28 mouse cellular contexts compared by ENCODE assay signal in genomic region chr8:9979746-9980145, GRCm38 (mm10). TPM values are rescaled to one million over a fixed set of nuclear protein-coding genes. Genes with fewer than 3 reads are reported as not detected.
A peak's percentile ranks its signal among the peaks of the same experiment; 100 is the strongest.
DNase-seq lines count a peak whose midpoint lies in the region; ATAC-seq and TF ChIP-seq lines count a peak whose summit lies in the region.
"Had no signal": no experiment of that assay in that cellular context is flagged by ENCODE, and none has a peak within 500 bp of the region (broad histone marks: within the 10 kb centered on the region; RNA-seq: fewer than 3 reads in every experiment).

No protein-coding gene starts in this region.

- no peaks in the 10 kb centered on the region for H3K27me3 ChIP-seq in heart, embryonic 13.5 days (replicated peaks)
- no peaks in the 10 kb centered on the region for H3K27me3 ChIP-seq in liver, embryonic 12.5 days (replicated peaks)
- no peaks in the 10 kb centered on the region for H3K27me3 ChIP-seq in liver, postnatal 0 days (ENCODE audit: insufficient read depth, low read length)
- H3K27me3 ChIP-seq: embryonic facial prominence, embryonic 13.5 days; forebrain, embryonic 15.5 days; hindbrain, embryonic 13.5 days; limb, embryonic 12.5 days; stomach, embryonic 15.5 days had no signal

- no peak overlapping the region for H3K4me3 ChIP-seq in heart, embryonic 13.5 days
- no peak overlapping the region for H3K4me3 ChIP-seq in liver, embryonic 12.5 days
- no peak overlapping the region for H3K4me3 ChIP-seq in liver, postnatal 0 days (ENCODE audit: low read depth, low read length)
- H3K4me3 ChIP-seq in brown adipose tissue, adult 24 weeks (ENCODE audit: insufficient read depth, low read depth, low read length): 0 out of 2 replicates have a peak overlapping the region, but pooled peaks have one; percentile 8
- H3K4me3 ChIP-seq: heart, adult 2 months; hindbrain, embryonic 13.5 days; limb, embryonic 12.5 days had no signal

- no peak for TF ChIP-seq EP300 in liver, postnatal 0 days (IDR thresholded peaks at IDR 0.05; ENCODE audit: low read depth)

- no peak for TF ChIP-seq CTCF in liver, postnatal 0 days (IDR thresholded peaks at IDR 0.05; ENCODE audit: low read depth)

- peaks cover 43% of the 10 kb centered on the region for H3K4me1 ChIP-seq in heart, embryonic 13.5 days
- H3K4me1 ChIP-seq in liver, embryonic 12.5 days: peaks cover 47% of the 10 kb centered on the region
- H3K4me1 ChIP-seq in liver, postnatal 0 days (ENCODE audit: insufficient read depth): peaks cover 17% of the 10 kb centered on the region
- peaks cover 9% of the 10 kb centered on the region; the same call in 1 of the 2 replicates for H3K4me1 ChIP-seq in brown adipose tissue, adult 24 weeks (ENCODE audit: control insufficient read depth, insufficient read depth, insufficient read length, low read length)

- DNase-seq in heart, adult 9 months (ENCODE audit: low spot score in 2 of 2): no peak
- DNase-seq in liver, postnatal 0 days: no peak
- no peak for DNase-seq in cerebellum, adult 18-20 months
- DNase-seq in thymus, adult 18-20 months: no peak
- DNase-seq: adrenal gland, adult 8-10 months; cerebellum, adult 9-10 months; gastrocnemius, adult 2 months; gastrocnemius, postnatal 36 days; heart, adult 2 months; heart, postnatal 4 days; kidney, adult 11 months; kidney, postnatal 14 days; lung, postnatal 36 days; midbrain, embryonic 14.5 days; retina, postnatal 1 day; right cerebral cortex, postnatal 25 days; thymus, postnatal 25 days had no signal

- no peak overlapping the region for H3K4me2 ChIP-seq in heart, embryonic 13.5 days
- H3K4me2 ChIP-seq in liver, embryonic 12.5 days: peak overlapping the region; percentile 85
- H3K4me2 ChIP-seq in liver, postnatal 0 days (ENCODE audit: low read depth, low read length): no peak overlapping the region

- H3K27ac ChIP-seq in heart, embryonic 13.5 days (replicated peaks): no peak overlapping the region
- no peak overlapping the region for H3K27ac ChIP-seq in liver, embryonic 12.5 days
- H3K27ac ChIP-seq in liver, postnatal 0 days (ENCODE audit: low read depth): no peak overlapping the region
- H3K27ac ChIP-seq in brown adipose tissue, adult 24 weeks (replicated peaks; ENCODE audit: low read depth, low read length): no peak overlapping the region
- H3K27ac ChIP-seq: embryonic facial prominence, embryonic 13.5 days; forebrain, embryonic 10.5 days; forebrain, embryonic 15.5 days; gastrocnemius, adult 2 months; heart, adult 2 months; hindbrain, embryonic 13.5 days; limb, embryonic 12.5 days; stomach, embryonic 15.5 days had no signal

- 51% methylated on average over 1 of the region's 1 CpGs for WGBS in heart, embryonic 13.5 days
- WGBS in liver, embryonic 12.5 days (ENCODE audit: insufficient replicate concordance): 16% methylated on average over 1 of the region's 1 CpGs
- 58% methylated on average over 1 of the region's 1 CpGs for WGBS in liver, postnatal 0 days (ENCODE audit: insufficient replicate concordance)

- H3K36me3 ChIP-seq in heart, embryonic 13.5 days: peaks cover 16% of the 10 kb centered on the region
- peaks cover 23% of the 10 kb centered on the region for H3K36me3 ChIP-seq in liver, embryonic 12.5 days
- peaks cover 17% of the 10 kb centered on the region for H3K36me3 ChIP-seq in liver, postnatal 0 days (replicated peaks; ENCODE audit: insufficient read depth, low read length)
- H3K36me3 ChIP-seq: forebrain, embryonic 15.5 days had no signal

- ATAC-seq in heart, embryonic 13.5 days (ENCODE audit: extremely low read depth, insufficient number of reproducible peaks, low FRiP score, low TSS enrichment): no peak
- ATAC-seq in liver, embryonic 12.5 days: no peak
- no peak for ATAC-seq in liver, postnatal 0 days
- ATAC-seq: CD4-positive, CD25-positive, alpha-beta regulatory T cell, adult 4 months; forebrain, embryonic 15.5 days; inflammation-experienced regulatory T-cells, adult 6 months had no signal

- peak overlapping the region; percentile 40; the same call in 1 of the 2 replicates for H3K9ac ChIP-seq in heart, embryonic 13.5 days
- H3K9ac ChIP-seq in liver, embryonic 12.5 days: no peak overlapping the region
- no peak overlapping the region for H3K9ac ChIP-seq in liver, postnatal 0 days (replicated peaks)
- H3K9ac ChIP-seq: limb, embryonic 12.5 days; stomach, embryonic 15.5 days had no signal

- no peaks in the 10 kb centered on the region for H3K9me3 ChIP-seq in heart, embryonic 13.5 days
- no peaks in the 10 kb centered on the region for H3K9me3 ChIP-seq in liver, embryonic 12.5 days (replicated peaks)
- H3K9me3 ChIP-seq in liver, postnatal 0 days (ENCODE audit: low read length): no peaks in the 10 kb centered on the region
- H3K9me3 ChIP-seq: embryonic facial prominence, embryonic 13.5 days; forebrain, embryonic 10.5 days; forebrain, embryonic 15.5 days; hindbrain, embryonic 13.5 days; limb, embryonic 12.5 days; stomach, embryonic 15.5 days had no signal

RNA-seq across cellular contexts. Expression of gene Abhd13, which starts 2.2 kb away (rescaled TPM):
- 11.1 and 12.0 TPM in 2 replicates for polyA plus RNA-seq in heart, embryonic 13.5 days (2015; fragmentation: Nextera tagmentation; extraction: Ambion mirVana)
- polyA plus RNA-seq in liver, embryonic 12.5 days (2016; fragmentation: Nextera tagmentation; extraction: Ambion mirVana): 8.3 and 8.5 TPM in 2 replicates
- 5.2 and 5.6 TPM in 2 replicates for polyA plus RNA-seq in liver, postnatal 0 days (2015; fragmentation: Nextera tagmentation; extraction: Ambion mirVana)
- 8.0 and 9.4 TPM in 2 replicates for polyA plus RNA-seq in brown adipose tissue, adult 24 weeks (2012; ENCODE audit: insufficient read depth, insufficient read length, missing spikeins)

RNA-seq across cellular contexts. Expression of gene Lig4, which starts 2.3 kb away (rescaled TPM):
- 3.8 and 4.0 TPM in 2 replicates for polyA plus RNA-seq in heart, embryonic 13.5 days (2015; fragmentation: Nextera tagmentation; extraction: Ambion mirVana)
- 1.6 and 2.0 TPM in 2 replicates for polyA plus RNA-seq in liver, embryonic 12.5 days (2016; fragmentation: Nextera tagmentation; extraction: Ambion mirVana)
- polyA plus RNA-seq in liver, postnatal 0 days (2015; fragmentation: Nextera tagmentation; extraction: Ambion mirVana): 1.2 and 1.3 TPM in 2 replicates
- polyA plus RNA-seq in brown adipose tissue, adult 24 weeks (2012; ENCODE audit: insufficient read depth, insufficient read length, missing spikeins): 3.0 and 4.0 TPM in 2 replicates

RNA-seq across cellular contexts. Expression of gene Tnfsf13b, which starts 26.5 kb away (rescaled TPM):
- polyA plus RNA-seq in heart, embryonic 13.5 days (2015; fragmentation: Nextera tagmentation; extraction: Ambion mirVana): 0.37 and 0.68 TPM in 2 replicates
- polyA plus RNA-seq in liver, embryonic 12.5 days (2016; fragmentation: Nextera tagmentation; extraction: Ambion mirVana): 0.06 and 0.15 TPM in 2 replicates
- 0.58 and 0.69 TPM in 2 replicates for polyA plus RNA-seq in liver, postnatal 0 days (2015; fragmentation: Nextera tagmentation; extraction: Ambion mirVana)
- polyA plus RNA-seq in brown adipose tissue, adult 24 weeks (2012; ENCODE audit: insufficient read depth, insufficient read length, missing spikeins): 0.83 and 2.7 TPM in 2 replicates
